Mouse (Mus musculus) left cerebral cortex, adult 11 months (tissue): ENCODE measurements around the gene Tff2.

Source experiments
- DNase-seq: peaks from one replicate; pipeline ENCODE4 v3.0.0; 2022; ENCODE audit warnings: low spot score

The Tff2 gene

DNA sequence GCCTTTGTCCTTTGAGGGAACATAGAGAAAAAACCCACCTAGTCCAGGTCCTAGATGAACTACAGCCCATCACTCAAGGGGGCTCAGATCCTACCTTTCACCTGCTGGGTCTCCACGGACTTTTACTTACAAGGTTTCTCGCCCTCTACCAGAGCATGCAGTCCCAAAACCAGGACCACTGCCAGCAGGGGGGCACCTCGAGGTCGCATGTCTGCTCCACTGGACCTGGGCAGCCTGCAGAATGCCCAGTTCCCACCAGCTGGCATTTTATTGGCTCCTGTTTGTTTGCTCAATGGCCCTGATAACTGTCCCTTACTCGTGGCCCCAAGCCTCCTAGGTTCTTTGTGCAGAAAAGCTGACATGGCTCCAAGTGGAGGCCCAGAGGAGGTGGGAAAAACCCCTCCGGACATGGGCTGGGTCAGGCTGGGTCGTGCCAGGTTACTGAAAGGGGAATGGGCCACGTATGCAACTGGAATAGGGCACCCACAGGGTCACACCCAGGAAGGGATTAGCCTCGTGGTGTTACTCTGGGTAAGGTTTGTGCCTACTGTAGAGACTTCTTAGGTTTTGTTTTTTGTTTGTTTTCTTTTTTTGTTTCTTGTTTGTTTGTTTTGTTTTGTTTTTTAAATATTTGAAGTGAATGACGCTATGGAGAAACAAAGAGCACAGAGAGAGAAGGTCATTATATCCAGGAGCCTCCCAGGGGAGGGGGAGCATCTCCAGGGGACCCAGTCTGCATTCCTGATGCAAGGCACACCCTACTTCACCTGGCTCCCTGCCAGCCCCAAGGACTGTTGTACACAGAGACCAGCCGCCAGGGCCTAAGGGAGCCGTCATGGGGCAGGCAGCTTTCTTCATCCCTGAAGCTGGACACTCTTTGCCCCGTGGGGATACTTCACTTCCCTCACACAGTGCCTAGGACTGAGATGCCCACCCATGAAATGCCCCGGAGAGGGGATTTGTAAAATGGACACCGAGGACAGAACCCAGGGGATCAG lies at the start of gene Tff2:
Tff2 (minus strand) TSS at position 243 of the 998 bp plus-strand sequence.
- no peak for DNase-seq

DNA sequence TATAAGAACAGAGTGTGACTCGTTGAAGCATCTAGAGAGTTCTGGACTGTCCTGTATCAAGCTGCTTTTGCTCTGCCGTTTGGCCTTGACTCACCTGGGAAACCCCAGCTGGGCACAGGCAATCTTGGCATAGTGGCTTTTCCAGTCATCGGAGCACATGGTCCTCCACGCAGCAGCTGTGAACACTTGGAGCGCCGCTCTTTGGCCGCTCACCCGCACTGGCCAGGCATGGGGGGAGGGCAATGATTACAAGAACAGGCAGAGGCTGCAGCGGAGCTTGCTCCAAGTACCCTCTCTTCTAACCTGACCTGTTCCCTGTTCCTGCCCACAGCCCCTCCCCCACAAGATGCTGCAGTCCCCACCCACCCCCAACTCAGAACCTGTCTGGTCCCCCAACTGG lies 49.3 kb upstream of the Tff2 start:
- no peak for DNase-seq

DNA sequence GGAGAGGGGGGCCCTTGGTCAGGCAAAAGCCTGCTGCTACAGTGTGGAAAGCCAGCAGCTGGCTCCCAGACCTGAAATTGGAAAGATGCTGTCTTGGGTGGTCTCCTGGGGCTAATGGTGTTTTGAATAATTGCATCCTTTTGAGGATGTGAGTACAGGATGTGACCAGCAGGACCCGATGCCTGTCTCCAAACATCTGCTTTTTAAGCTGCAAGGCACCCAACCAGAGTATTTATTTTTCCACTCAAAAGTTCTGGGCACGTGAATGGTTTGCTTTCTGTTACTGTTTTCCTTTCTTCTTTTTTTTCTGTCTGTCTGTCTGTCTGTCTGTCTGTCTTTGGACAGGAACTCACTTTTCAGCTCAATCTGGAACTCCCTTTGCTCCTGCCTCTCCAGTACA lies 48.6 kb upstream of the Tff2 start:
- DNase-seq = no peak

DNA sequence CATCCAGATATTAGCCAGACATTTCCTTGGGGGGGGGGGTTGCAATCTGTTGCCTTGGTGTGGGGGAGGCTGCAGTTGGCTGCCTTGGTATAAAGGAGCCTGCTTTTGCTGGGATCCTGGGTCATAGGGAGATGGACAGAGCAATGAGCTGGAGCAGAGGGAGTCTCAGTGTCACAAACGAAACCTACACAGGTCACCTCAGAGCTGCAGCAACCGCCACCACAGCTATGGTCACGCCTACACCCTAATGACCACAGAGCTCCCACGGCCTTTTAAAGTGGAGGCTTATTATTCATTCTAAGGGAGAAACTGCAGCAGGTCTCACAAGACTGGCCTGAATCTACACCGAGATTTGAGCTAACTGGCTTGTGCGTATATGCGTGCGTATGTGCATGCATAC lies 47.7 kb upstream of the Tff2 start:
- DNase-seq = no peak

DNA sequence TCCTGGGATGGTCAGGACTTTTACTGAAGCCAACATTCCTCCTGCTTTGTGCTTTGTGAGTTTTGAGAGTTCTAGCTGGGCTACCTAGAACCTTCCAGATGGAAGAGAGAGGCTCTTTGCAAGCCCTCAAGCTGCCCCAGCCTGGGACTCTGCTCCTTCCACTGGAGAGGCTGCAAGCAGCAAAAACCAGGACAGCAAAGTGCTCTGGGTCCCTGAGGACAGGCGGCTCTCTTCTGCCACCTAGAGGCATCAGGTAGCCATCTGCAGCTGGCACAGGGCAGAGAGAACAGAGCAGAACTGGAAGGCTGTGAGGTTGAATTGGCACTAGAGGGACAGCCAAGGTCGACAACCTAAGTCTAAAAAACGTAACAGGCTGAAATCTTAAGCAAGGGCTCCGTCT lies 43.3 kb upstream of the Tff2 start:
- peak; percentile 24 for DNase-seq

DNA sequence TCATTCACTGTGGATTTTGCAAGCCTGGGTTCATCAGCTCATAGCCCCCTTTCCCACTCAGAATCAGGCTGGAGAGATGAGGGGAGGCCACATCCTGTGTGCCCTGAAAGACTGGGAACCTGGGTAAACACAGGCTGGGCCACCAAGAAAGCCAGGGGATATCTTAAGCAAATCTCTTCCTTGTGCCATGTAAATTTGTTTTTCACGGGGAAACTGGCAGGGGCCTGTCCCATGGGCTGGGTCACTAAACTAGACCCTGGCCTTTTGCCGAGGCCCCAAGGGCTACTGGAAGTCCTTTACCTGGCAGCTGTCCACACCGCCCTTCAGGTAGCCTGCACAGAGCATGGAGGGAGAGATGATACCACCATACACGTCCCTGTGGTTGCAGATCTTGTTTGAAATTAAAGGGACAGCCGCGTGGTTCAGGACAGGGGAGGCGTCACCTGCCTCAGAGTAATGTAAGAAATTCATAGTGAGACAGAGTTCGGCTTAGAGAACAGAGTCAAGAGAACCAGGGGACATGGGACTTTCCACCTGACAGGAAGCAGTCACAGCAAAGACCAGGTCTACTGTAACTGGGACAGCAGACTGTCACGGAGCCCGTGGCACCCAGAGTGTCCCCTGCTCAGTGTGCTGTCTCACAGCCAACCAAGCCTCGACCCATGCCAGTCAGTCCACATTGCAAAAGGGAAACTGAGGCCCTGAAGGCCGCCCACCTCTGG lies 40.3 kb upstream of the Tff2 start:
- no peak for DNase-seq

DNA sequence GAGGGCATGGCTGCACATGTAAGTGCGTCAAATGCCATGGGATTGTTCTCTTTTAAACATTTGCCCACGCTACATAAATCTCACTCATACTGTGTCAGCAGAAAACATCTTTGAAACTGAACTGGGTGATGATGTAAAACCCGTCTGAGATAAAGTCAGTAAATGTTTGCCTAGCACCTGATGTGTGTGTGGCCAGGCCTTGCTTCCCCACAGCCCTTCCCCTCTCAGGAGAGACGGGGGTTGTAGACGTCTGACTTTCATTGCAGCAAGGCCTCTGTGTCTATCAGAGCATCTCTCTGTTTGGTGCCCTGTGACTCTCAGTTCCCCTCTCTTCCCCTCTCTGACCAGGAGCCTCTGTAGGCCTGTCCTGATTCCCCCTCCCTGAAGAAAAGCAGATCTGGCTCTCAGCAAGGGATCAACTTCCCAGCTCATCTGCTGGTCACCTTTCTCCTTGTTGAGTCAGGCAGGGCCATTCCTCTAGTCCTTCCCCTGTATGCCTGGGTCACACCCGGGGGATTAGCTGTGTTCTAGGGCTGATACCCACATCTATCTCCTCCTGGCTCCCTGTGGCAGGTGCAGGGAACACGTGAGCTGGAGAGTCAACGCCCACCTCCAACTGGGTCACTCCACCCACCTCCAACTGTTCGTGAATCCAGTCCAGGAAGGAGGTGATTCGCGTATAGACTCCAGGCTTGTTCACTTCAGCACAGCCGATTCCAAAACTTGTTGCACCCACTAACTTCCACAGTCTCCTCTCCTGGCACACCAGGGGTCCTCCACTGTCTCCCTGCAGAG lies 39.3 kb upstream of the Tff2 start:
- no peak for DNase-seq

DNA sequence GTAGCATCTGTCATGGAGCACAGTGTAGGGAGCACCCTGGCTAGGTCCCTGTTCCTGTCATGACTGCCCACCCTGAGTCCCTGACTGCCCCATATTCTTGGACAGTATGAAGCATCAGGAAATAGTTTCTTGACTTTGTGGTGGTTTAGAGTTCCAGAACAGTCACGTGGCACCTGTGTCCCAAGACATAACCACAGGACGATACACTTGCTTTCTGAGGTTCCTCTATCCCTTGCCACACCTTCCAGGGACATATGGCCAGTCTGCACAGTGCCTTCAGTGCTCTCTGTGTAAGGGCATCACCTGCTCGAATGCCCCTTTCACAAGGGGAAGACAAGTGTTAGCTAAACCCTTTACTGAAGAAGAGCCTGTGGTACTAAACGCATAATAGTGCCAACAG lies 37.4 kb upstream of the Tff2 start:
- DNase-seq = no peak

DNA sequence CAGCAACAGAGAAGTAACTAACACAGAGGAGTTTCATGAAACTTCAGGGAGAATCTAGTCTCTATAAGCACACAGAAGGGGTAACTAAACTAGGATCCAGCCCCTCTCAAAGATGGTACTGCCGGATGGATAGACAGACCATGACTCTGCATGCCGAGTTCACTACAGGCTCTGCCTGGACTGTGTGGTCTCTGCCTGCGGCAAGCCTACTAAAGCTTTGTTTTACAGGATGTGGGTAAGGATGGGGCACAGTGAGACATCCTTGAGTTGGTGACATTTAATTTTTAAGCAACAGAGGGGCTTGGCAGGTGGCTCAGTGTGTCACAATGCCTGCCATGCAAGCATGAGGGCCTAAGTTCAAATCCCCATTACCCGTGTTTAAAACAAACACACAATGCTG lies 32.2 kb upstream of the Tff2 start:
- no peak for DNase-seq

DNA sequence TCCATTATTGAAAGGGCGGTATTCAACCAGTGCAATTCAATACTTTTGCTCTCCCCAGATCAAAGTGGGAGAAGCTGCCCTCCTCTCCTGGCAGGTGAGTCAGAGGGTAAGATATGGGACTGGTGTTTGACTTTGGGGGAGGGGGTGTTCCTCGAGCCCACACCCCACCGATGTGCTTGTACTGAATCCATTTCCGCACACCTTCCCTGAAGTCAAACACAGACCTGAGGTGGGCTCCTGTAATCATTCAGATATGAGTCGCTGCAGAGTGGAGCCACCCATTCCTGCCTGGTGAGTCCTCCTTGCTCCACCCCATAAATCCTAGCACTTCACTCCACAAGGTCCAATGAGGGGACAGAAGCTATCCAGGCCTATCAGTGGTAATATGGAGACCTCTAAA lies 25.7 kb upstream of the Tff2 start:
- no peak for DNase-seq

DNA sequence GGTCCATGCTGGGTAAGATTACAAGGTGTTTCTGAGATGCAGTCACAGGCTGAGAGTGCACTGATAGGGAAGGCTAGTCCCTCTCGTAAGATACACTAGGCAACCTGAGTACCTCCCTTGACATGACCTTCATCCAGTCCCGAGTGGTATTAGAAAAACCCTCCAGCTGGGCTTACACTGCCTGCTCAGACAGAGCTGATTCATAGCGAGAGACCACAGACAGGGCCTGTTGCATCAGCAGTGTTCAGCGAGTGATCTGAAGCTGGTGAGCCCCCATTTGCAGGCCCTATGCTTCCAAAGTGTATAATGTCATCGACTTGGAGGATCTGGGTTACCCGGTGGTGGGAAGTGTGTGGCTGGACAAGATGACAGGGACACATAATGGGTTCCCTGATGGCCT lies 21.0 kb upstream of the Tff2 start, which contains the start of gene Tff1:
Tff1 (minus strand) TSS at position 151 of the 400 bp plus-strand sequence.
- DNase-seq = no peak

DNA sequence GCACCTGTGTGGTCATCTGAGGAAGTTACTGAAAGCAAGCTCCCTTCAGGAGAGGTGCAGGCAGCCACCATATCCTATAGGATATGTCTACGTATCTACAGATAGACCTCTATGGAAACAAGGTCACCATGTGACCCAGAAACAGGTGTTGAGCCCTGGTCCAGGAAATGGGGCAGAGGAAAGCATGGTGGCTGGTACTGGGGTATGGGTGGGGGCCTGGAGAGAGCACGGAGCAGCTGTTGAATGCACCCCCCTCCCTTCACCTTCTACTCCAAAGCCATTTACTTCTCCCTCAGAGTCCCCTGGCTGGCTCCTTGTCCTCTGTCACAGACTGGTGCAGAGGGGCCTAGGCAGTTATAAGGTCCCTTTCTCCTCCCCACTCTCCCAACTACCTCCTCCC lies 19.7 kb upstream of the Tff2 start:
- no peak for DNase-seq

DNA sequence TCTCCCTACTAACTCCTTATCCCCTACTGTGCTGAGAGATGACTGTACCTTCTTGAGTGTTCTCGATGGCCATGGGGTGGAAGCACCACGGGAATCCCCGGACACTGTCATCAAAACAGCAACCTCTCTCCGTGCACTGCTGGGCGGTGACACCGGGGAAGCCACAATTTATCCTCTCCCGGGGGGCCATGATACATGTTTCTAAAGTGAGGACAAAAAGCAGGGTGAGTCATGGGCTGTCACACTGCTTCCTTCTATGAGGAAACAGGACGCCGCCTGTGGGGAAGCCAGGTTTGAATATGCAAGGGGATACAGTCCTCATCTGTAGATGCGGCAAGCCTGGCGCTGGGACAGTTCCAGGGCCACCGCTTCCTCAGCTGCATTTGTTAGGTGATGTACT lies 18.5 kb upstream of the Tff2 start:
- DNase-seq = no peak

DNA sequence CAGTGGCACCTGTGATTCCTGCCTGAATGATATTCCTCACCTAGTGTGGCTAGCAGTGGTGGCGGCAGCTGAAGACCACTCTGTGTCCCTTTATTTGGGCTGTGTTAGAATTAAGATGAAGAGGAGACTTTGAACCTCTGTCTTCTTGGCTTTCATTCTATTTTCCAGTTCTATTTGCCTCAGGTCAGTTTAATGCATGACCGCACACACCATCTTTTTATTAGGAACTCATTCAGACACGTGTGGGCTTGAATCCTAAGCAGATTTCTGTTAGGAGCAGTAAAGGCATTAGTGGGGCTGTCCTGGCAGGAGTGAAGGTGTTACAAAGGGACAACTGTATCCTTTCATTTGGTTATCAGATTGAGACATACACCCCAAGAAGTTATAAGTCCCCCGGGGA lies 16.2 kb upstream of the Tff2 start:
- DNase-seq = no peak

DNA sequence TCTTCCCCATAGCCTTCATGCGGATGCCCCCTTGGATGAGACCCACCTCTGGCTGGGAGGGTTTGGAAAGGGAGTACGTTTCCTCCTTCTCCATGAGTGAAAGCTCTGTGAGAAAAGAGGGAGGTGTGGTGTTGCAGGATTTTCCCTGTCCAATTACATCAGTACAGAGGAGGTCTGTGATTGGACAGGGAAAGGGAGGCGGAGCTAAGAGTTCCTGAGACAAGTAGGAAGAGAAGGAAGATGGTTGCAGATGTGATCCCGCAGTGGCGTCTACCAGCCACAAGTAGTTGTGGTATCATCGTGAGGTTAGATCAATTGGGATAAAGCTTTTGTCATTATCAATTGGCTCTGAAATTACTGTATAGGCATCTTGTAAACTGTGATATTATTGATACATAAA lies 13.8 kb upstream of the Tff2 start:
- no peak for DNase-seq

DNA sequence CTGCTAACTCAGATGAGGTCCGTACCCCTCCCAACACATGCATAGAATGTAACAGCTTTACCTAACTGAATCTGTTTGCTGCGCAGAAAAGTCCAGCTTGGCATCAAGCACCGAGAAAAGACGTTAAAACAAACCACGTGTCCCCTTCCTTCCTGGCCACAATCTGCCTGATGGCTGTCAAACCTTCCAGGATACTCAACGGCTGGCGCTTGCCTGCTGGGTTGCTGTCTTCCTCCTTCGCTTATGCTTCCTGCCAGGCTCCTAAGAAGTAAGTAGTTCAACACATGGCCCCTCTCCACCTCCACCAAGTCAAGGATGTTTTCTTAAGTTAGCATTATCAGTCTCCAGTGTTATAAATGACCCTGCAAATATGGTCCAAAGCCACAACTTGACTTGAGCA lies 9.7 kb upstream of the Tff2 start:
- DNase-seq = no peak

DNA sequence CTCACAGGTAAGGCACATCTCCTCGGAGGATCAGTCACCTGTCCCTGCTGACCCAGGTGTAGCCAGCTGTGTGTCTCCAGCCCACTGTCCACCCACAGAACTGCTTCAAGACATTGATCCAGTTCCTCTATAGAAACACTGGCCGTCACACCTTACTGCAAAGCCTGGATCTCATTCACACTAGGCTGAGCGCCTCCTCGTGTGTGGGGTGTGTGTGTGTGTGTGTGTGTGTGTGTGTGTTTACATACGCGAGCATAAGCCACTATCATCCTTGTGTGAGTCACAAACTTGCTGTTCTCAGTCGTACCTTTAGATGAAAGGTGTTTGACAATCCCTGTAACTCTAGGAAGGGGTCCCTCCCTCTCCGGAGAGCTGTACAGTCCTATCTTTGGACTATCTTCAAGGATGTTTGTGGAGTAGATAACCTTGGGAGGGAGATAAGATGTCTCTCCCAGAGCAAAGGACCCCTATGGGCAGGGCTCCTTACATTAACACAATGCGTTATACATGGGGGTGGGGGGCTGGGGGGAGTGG lies 9.0 kb upstream of the Tff2 start:
- DNase-seq = no peak

DNA sequence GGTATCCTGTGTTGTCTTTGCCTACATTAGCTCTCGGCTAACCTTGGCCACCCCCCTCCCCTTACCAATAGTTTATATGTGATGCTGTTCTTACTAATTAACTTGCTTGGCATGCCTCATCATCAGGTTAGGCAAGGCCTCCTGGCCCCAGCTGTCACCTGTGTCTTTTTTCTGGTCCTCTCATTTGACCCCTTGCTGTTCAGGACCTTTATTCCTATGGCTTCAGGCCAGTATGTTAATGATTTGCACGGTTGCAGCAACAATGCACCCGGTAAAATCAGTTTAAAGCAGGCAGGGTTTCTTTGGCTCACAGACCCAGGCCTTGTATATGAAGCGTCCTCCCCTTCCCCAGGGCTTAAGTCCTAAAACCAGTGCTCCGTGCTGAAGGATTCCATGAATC lies 8.4 kb upstream of the Tff2 start:
- DNase-seq = no peak

DNA sequence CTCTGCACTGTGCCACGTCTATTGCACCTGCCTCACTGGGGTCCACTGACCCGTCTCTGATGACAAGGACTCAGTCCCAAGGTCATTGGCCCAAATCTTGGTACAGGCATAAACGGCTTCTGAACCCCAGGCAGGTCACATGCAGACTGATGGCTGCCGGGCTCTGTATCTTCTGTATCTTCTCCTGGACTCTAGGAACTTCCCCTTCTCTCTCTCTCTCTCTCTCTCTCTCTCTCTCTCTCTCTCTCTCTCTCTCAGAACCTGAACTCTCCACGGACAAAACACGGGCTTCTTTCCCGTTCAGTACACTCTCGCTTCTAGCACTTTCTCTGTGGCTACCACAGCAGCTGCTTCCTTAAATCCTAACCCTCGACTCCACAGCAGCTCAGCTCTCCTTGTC lies 1.9 kb upstream of the Tff2 start:
- DNase-seq = no peak

DNA sequence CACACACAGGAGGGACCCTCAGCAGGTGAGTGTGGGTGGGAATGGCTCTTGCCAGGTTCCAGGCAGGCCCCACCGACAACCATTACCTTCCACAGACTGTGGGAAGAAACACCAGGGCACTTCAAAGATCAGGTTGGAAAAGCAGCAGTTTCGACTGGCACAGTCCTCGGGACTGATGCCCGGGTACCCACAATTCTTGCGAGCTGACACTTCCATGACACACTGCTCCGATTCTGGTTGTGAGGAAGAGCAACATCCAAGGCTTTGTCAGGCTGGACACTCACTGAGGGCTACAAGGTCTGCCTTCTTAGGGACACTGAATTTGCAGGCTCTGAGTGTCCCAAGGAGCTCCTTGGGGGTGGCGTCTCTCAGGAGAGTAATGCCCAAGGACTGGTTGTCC lies 2.0 kb downstream of the Tff2 start:
- DNase-seq = no peak

DNA sequence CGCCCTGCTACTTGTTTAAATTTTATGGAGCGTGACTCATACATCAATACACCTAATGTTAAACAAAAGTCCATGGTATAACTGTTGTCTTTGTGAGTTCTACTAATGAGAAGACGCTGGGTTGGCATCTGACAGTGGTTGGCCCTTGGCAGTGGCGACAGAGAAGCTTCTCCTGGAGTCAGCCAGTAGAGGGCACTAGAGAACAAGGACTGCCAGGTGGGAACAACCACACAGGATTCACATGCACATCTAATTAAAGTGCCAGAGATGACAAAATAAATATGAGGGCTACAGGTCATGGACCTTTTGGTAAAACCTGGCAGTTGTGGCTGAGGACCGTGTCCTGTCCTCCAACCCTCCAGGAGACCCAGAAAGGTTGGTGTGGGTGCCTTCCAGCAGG lies 5.7 kb downstream of the Tff2 start:
- DNase-seq = no peak

DNA sequence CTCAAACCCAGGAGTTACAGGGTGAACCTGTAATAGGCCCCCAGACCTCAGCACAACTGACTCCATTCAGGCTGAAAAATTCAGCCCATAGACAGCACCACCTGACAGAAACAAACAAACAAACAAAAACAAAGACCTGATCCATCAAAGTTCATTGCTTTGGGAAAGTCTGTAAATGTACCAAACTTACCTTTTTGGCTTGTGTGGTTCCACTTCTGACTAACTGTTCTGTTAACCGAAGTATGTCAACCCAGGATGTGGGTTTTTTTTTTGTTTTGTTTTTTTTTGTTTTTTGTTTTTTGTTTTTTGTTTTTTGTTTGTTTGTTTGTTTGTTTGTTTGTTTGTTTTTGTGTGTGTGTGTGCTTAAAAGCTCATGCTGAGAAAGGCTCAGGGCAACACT lies 7.3 kb downstream of the Tff2 start:
- DNase-seq = no peak
